Mouse (Mus musculus) testis, adult 2 months (tissue): ENCODE results near the gene Rnf26.

ENCODE experiments used
- CTCF ChIP-seq: fragments of 200-500 bp; IDR thresholded peaks from 2 replicates; pipeline ENCODE4 v1.5.1; 2012; ENCODE audit warnings: low read depth, mild to moderate bottlenecking, inconsistent platforms, low read length, moderate library complexity; ENCODE audit not compliant: control insufficient read depth, insufficient read depth, insufficient replicate concordance
- POLR2A ChIP-seq: fragments of 200-500 bp; IDR thresholded peaks from 2 replicates; pipeline ENCODE4 v1.6.1; 2012; ENCODE audit warnings: low read depth, mild to moderate bottlenecking, inconsistent platforms, low read length, moderate library complexity; ENCODE audit not compliant: control insufficient read depth

DNA sequence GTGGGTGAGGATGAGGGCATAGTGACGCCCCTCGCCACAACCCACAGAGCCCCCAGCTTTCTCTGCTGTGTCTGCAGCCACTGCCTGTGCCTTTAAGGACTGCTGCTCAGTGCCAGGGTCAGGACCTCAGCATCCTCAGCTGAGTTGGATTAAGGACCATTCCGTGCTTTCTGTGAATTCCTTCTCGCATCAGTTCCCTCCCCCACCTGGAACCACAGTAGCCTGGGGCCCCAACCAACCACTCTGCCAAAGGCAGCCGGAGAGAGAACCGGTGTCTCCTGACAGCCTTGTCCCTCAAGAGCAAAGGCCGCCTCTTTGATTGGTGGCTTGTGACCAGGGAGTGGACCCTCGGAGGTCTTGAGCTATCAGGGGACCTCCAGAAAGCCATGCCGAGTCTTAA lies 11.8 kb downstream of the Rnf26 start, which contains the start of gene Mfrp:
- TF ChIP-seq CTCF, result no peak
- no peak for TF ChIP-seq POLR2A
